Mouse (Mus musculus): ENCODE measurements around the gene Slc25a34. TPM values are rescaled to one million over a fixed set of nuclear protein-coding genes. Genes with fewer than 3 reads are reported as not detected.

The Slc25a34 gene
- total RNA-seq, 2 experiments from 2014 or later = 3.5 to 10.3 TPM

- no peak for DNase-seq (ENCODE audit: low spot score in 2 of 2)
Observed at GRCm38 (mm10) chr4:141591547-141591946, 32.1 kb downstream of the Slc25a34 start.

GRCm38 (mm10) chr4:141583919-141584318, 39.7 kb downstream of the Slc25a34 start:
- no peak for DNase-seq (ENCODE audit: low spot score in 2 of 2)

GRCm38 (mm10) chr4:141581051-141581450, 42.6 kb downstream of the Slc25a34 start:
- no peak for DNase-seq (ENCODE audit: low spot score in 2 of 2)

DNA sequence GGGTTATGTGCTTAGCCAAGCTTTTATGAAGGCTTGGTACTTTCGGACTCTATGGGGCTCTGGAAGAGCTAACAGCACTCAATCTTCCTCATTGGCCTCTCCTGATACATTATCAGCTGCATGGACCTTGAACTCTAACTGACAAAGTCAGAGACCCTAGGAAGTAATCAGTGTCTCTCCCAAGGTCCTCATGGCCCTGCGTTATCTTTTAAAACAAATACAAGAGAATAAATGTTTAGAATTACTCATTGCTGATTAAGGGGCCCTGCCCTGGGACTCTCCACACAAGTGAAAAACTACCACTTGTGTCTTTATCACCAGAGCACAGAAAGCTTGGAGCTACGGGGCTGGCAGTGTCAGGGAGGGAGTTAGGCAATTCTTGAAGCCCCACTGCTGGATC, 44.8 kb downstream of the Slc25a34 start:
- DNase-seq (ENCODE audit: low spot score in 2 of 2) = no peak

GRCm38 (mm10) chr4:141576877-141577276, 46.7 kb downstream of the Slc25a34 start:
- DNase-seq (ENCODE audit: low spot score in 2 of 2) = no peak

DNA sequence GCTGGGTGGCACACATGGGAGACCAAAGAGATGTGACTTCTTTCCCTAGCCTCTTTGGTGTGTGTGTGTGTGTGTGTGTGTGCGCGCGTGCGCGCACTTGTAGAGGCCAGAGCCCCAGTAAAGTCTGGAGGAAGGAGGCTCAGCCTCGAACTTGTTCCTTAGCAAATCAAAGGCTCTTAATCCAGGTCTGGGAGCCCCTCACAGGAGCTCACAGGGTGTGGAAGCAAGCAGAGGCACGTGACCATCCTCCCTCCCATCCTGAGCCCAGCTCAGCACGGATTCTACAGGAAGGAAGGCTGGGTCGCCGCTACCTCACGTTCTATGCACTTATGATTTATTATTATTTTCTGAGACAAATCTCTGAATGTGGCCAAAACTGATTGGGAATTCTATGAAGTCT, 47.2 kb downstream of the Slc25a34 start:
- no peak for DNase-seq (ENCODE audit: low spot score in 2 of 2)

- peak; percentile 94 to 95 for DNase-seq (ENCODE audit: low spot score in 2 of 2)
Observed at GRCm38 (mm10) chr4:141574789-141575702, 48.6 kb downstream of the Slc25a34 start.

DNA sequence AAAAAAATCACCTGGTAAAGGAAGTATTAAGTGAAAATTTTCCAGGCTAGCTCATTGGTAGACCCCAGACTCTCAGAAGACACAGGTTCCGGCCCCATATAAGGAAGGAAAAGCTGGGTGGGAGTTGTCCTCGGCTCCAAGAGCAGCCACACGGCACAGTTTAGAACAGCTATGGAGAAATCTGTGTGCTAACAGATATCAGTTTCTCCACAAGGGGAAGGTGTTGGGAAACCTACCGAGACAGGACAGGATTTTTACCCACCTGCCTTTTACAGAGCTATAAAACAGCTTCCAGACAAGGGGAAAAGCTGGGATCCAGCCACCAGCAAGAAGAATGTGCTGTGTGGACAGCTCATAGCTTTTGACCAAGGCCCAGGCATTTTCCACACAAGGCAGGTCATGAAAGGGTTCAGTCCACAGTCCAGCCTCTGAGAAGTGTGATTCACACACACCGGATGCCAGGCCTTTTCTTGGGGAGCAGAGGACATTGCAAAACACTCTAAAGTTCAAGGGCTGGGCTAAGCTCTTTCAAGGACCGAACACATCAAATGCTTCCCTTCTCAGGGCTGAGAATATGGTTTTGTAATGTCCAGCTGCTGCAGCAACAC, 50.2 kb downstream of the Slc25a34 start:
- peak in 1 of 2 experiments; percentile 72 for DNase-seq (ENCODE audit: low spot score in 2 of 2)

GRCm38 (mm10) chr4:141572668-141573358, 50.8 kb downstream of the Slc25a34 start:
- DNase-seq (ENCODE audit: low spot score in 2 of 2) = no peak

GRCm38 (mm10) chr4:141571934-141572333, 51.7 kb downstream of the Slc25a34 start:
- no peak for DNase-seq (ENCODE audit: low spot score in 2 of 2)

DNA sequence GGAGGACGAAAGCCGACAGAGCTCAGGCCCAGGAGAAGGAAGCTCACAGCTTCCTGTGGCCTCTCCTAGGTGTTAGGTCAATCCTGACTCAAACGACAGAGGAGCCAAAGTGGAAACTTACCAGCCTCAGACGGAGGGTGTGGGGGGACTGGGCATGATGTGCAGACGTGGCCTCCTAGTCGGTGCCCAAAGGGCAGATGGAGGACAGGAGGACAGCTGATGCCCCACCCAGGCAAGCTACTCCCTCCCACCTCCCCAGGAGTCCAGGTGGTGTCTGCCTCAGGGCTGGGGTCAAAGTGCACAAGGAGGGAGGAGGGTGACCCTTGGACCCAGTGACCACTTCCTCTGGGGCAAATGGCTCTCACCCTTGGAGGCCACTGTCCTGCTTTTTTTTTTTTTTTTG, 52.3 kb downstream of the Slc25a34 start:
- DNase-seq (ENCODE audit: low spot score in 2 of 2) = peak in 1 of 2 experiments; percentile 55

- no peak for DNase-seq (ENCODE audit: low spot score in 2 of 2)
Observed at GRCm38 (mm10) chr4:141570821-141571220, 52.8 kb downstream of the Slc25a34 start.

DNA sequence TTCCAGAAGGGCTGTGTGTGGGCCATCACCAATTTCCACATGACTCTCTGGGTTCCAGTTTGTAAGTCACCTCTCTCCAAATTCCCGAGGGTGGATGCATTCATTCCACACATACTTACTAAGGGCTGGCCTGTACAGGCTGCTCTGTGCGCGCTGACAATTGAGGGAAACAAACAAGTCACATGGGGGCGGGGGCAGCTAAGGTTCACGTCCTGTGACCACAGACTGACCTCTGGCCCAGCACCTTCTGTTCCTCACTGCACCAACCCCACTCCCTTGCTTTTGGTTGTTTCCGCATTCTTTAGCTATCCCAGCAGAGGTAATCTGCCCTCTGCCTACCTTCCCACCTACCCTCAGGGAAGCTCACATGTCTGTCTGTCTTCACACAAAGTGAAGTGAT, 53.6 kb downstream of the Slc25a34 start:
- no peak for DNase-seq (ENCODE audit: low spot score in 2 of 2)

DNA sequence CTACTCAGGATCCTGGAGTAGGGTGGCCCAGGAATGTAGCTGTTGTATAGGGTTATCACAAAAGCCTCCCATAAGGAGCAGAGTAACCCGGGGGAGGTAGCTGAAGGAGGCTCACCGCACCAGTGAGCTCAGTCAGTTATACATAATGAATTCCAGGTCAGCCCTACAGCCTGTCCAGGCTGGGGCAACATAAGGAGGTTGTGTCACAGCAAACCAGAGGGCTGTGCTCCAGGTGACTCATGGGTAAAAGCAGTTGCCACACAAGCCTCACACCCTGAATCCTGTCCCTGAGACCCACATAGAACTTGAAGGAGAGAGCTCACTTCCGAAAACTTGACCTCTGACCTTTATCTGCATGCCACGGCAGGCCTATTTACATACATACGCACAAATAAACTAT, 54.7 kb downstream of the Slc25a34 start:
- DNase-seq (ENCODE audit: low spot score in 2 of 2) = no peak

Other genes with a start within 250 kb of the Slc25a34 start
- not detected for gene Clcnka, start 225.1 kb downstream of the Slc25a34 start, total RNA-seq (2021)
- gene Clcnkb, start 207.8 kb downstream of the Slc25a34 start, total RNA-seq (2021) = not detected
- gene Hspb7, start 203.0 kb downstream of the Slc25a34 start, total RNA-seq (2021) = under 1 TPM; 0.20 to 0.86 TPM
- gene Srarp, start 187.7 kb downstream of the Slc25a34 start, total RNA-seq (2021) = under 1 TPM in 1 of 2 experiments, not detected in 1; 0.35 TPM
- 10 to 100 TPM; 18.6 to 20.5 TPM for gene Zbtb17, start 179.2 kb downstream of the Slc25a34 start, total RNA-seq (2021)
- 10 to 100 TPM; 49.4 to 53.7 TPM for gene Spen, start 85.2 kb downstream of the Slc25a34 start, total RNA-seq (2021)
- gene Fblim1, start 17.7 kb downstream of the Slc25a34 start, total RNA-seq (2021) = 10 to 100 TPM in 1 of 2 experiments, 1 to 10 TPM in 1; 6.8 to 13.0 TPM
- gene Tmem82, start 5.2 kb downstream of the Slc25a34 start, total RNA-seq (2021) = 1 to 10 TPM; 1.1 to 2.8 TPM
- gene Plekhm2, start 41.1 kb upstream of the Slc25a34 start, total RNA-seq (2021) = 10 to 100 TPM; 62.9 to 70.8 TPM
- gene Rsc1a1, start 61.8 kb upstream of the Slc25a34 start, total RNA-seq (2021) = not detected
- 10 to 100 TPM; 52.1 to 71.7 TPM for gene Ddi2, start 99.6 kb upstream of the Slc25a34 start, total RNA-seq (2021)
- gene Agmat, start 122.9 kb upstream of the Slc25a34 start, total RNA-seq (2021) = 10 to 100 TPM; 10.4 to 42.7 TPM
- gene Dnajc16, start 167.1 kb upstream of the Slc25a34 start, total RNA-seq (2021) = 10 to 100 TPM; 18.5 to 25.8 TPM
- gene Casp9, start 169.8 kb upstream of the Slc25a34 start, total RNA-seq (2021) = 10 to 100 TPM; 13.1 to 16.1 TPM
- not detected for gene Cela2a, start 202.3 kb upstream of the Slc25a34 start, total RNA-seq (2021)
- gene Ctrc, start 222.5 kb upstream of the Slc25a34 start, total RNA-seq (2021) = not detected